Mouse (Mus musculus) hindbrain, embryonic 10.5 days (tissue): ENCODE data around the gene Mocs2. TPM values are rescaled to one million over a fixed set of nuclear protein-coding genes. Genes with fewer than 3 reads are reported as not detected.

ENCODE experiments used
- DNase-seq: peaks from one replicate; pipeline ENCODE4 v3.0.0-alpha.2; 2017; ENCODE audit warnings: low spot score
- H3K27ac ChIP-seq: fragments of 300-500 bp; sonication (generic); 2 replicates; pipeline ENCODE4 v1.5.1; 2016; ENCODE audit warnings: mild to moderate bottlenecking, moderate library complexity
- H3K27me3 ChIP-seq: fragments of 300-500 bp; sonication (generic); 2 replicates; pipeline ENCODE4 v1.6.1; 2016; ENCODE audit warnings: mild to moderate bottlenecking; ENCODE audit not compliant: poor library complexity, insufficient read depth, severe bottlenecking
- H3K36me3 ChIP-seq: fragments of 300-500 bp; sonication (generic); 2 replicates; pipeline ENCODE4 v1.6.1; 2016; ENCODE audit warnings: mild to moderate bottlenecking, moderate library complexity
- H3K4me1 ChIP-seq: fragments of 300-500 bp; sonication (generic); replicated peaks from 2 replicates; pipeline ENCODE4 v1.6.1; 2016; ENCODE audit warnings: mild to moderate bottlenecking
- H3K4me3 ChIP-seq: fragments of 300-500 bp; sonication (generic); 2 replicates; pipeline ENCODE4 v1.5.1; 2016; ENCODE audit warnings: mild to moderate bottlenecking, moderate library complexity
- H3K9me3 ChIP-seq: fragments of 300-500 bp; sonication (generic); 2 replicates; pipeline ENCODE4 v1.6.1; 2016; ENCODE audit warnings: mild to moderate bottlenecking, moderate library complexity
- WGBS: fragments of 180-500 bp; shearing (Covaris S2); methylation state at CpG from one replicate; pipeline ENCODE4 v1.1.7; 2016; 5-methylcytosine and 5-hydroxymethylcytosine counted together
- polyA plus RNA-seq: library from polyadenylated mRNA; unstranded; fragments of >200 nt; fragmentation: Nextera tagmentation; extraction: Ambion mirVana; gene quantifications from 2 replicates; pipeline ENCODE4 v1.2.1, GENCODE M21; 2016

Mocs2 gene
- polyA plus RNA-seq, 1 experiment from 2014 or later, result 68.5 TPM

DNA sequence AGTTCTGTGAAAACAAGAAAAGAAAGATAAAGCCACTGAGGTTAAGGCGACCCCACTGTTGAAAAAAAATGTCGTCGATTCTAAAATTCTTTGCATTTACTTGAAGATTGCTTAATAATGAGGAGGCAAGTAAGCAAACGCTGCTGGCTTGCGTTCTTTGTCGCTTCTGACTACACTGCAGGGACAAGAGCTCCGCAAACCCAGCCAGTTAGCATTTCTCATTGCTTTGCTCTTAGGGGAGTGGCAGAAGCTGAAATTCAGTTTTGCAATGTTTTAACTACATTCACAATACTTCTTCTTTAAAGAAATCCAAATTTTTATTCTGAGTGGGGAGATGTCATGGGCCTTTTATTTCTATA is 38.2 kb downstream of the Mocs2 start:
- H3K9me3 ChIP-seq, result no peaks in the 10 kb centered on the region
- H3K27ac ChIP-seq, result no peak overlapping the region
- WGBS, result 36% methylated on average over 7 of the region's 7 CpGs
- peaks cover 11% of the 10 kb centered on the region for H3K4me1 ChIP-seq
- no peak for DNase-seq
- no peak overlapping the region for H3K4me3 ChIP-seq
- H3K27me3 ChIP-seq, result no peaks in the 10 kb centered on the region
- H3K36me3 ChIP-seq, result no peaks in the 10 kb centered on the region

DNA sequence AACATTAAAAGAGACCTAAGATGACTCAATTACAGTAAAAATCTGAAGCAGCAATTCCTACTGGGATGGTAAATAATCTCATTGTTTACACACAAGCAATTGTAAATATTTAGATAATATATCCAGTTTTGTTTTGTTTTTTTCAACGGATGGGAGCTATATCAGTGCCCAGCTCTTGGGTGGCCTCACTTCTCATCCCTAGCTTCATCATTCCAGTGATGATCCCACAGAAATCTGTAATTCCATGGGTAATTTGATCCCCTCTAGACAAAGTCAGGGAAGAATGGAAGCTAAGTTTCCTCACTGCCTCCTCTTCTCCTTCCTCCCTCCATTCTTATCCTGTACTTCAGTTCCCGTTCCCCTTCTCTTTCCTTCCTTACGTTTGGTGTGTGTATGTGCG is 39.5 kb downstream of the Mocs2 start:
- DNase-seq, result no peak

DNA sequence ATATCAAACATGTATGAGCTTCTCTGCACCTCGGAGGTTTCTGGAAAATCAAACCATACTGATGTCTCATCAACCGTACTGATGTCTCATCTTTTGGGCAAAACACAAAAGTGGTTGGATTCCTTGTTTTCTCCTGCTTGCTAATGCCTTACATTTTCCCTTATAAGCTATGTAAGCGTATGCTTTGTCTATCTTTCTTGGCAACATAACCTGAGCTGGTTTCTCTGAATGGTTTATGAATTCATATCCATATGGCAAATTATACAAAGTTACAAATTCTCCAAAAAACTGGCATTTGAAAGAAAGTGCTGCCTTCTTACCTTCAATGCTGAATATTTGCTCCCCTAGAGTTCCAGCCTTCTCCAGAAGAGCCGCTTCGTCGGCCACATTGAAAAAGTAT is 56.7 kb downstream of the Mocs2 start:
- Histone ChIP-seq H3K4me1 (no peaks in the 10 kb centered on the region), H3K4me3 (no peak overlapping the region), H3K9me3 (no peaks in the 10 kb centered on the region), H3K27me3 (no peaks in the 10 kb centered on the region), H3K36me3 (no peaks in the 10 kb centered on the region), H3K27ac (no peak overlapping the region)
- DNase-seq, result no peak
- 95% methylated on average over 6 of the region's 6 CpGs for WGBS

More for the DNA sequence above, 39.5 kb downstream of the Mocs2 start:
- no peaks in the 10 kb centered on the region for H3K9me3 ChIP-seq
- no peak overlapping the region for H3K27ac ChIP-seq
- no peak overlapping the region for H3K4me3 ChIP-seq
- peaks cover 11% of the 10 kb centered on the region for H3K4me1 ChIP-seq
- H3K36me3 ChIP-seq, result no peaks in the 10 kb centered on the region
- H3K27me3 ChIP-seq, result no peaks in the 10 kb centered on the region
- 89% methylated on average over 4 of the region's 4 CpGs for WGBS

DNA sequence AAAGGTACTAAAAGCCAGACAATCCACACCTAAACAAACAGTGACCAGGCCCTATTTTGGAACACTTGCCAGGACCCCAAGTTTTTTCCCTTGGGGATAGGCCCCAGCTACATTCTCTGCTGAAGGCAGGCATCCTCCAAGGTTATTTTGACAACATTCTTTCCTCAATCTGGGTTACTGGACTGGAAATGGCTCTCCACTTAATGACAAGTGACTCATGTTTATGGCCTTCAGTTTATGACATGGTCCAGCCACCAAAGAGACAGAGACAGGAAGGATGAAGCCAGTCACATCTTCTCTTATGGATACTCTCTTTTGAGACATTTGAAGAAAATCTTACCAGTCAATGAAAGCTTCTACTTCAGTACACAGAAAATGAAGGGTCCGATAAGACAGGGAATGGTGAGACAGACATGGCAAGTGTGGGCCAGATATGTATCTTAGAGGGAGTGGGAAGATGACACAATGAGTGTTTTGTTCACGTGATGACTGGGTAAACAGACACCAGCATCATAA is 58.0 kb downstream of the Mocs2 start:
- Histone ChIP-seq H3K4me1 (no peaks in the 10 kb centered on the region), H3K27ac (no peak overlapping the region), H3K4me3 (no peak overlapping the region), H3K36me3 (no peaks in the 10 kb centered on the region), H3K9me3 (no peaks in the 10 kb centered on the region), H3K27me3 (no peaks in the 10 kb centered on the region)
- WGBS, result 88% methylated on average over 2 of the region's 2 CpGs
- no peak for DNase-seq

DNA sequence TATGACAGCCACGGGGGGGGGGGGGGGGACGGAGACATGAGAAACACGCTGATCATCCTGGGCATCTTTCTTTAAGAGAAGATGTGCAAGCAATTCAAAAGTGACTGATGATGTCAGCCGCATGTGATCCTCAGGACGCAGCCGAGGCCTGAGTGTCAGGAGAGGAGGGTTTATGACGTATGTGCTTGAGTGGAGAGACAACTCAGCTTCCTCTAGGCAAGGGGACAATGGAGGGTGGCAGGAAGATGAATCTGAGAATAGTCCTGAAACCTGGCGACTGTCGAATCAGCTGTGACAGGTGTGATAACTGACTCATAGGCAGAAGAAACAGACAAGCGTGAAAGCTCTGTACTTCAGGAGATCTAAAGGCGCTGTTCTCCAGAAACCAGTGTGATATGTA is 60.6 kb downstream of the Mocs2 start:
- H3K27ac ChIP-seq, result no peak overlapping the region
- no peak for DNase-seq
- H3K4me3 ChIP-seq, result no peak overlapping the region
- no peaks in the 10 kb centered on the region for H3K36me3 ChIP-seq
- no peaks in the 10 kb centered on the region for H3K27me3 ChIP-seq
- WGBS, result 87% methylated on average over 11 of the region's 11 CpGs
- H3K9me3 ChIP-seq, result no peaks in the 10 kb centered on the region
- no peaks in the 10 kb centered on the region for H3K4me1 ChIP-seq

Other genes with a start within 250 kb of the Mocs2 start
- 0.78 and 1.3 TPM in 2 replicates for gene Itga2, start 113.9 kb downstream of the Mocs2 start, polyA plus RNA-seq